Mouse (Mus musculus) liver, embryonic 14.5 days (tissue): ENCODE results near the gene Adgre1.

ENCODE experiments used
- CTCF ChIP-seq: IDR thresholded peaks from 2 replicates; pipeline ENCODE4 v1.5.1; 2016; ENCODE audit warnings: antibody characterized with exemption, low read depth, control low read depth
- EP300 ChIP-seq: IDR thresholded peaks from 2 replicates; pipeline ENCODE4 v1.6.1; 2016; ENCODE audit warnings: antibody characterized with exemption, low read depth

- TF ChIP-seq EP300 (no peak), CTCF (peak; percentile 97)
Measured at GRCm38 (mm10) chr17:57335673-57336303, 22.7 kb upstream of the Adgre1 start.
